Mouse (Mus musculus) Patski (cell line): Measurements from ENCODE around the gene Arhgap6. TPM values are rescaled to one million over a fixed set of nuclear protein-coding genes. Genes with fewer than 3 reads are reported as not detected.
"Not testable (repeated sequence)": the region's sequence is repeated elsewhere in the genome, so short reads cannot be mapped to it uniquely, and the experiment has no call there.

ENCODE experiments used
- ATAC-seq: fragments of 100-300 bp; one replicate; pipeline ENCODE4 v1.8.0; 2021
- CTCF ChIA-PET: fragments of 350-600 bp; sonication (Branson Sonifier 250); formaldehyde crosslinking; loops from one replicate; lab custom pipeline; 2022; ENCODE audit warnings: inconsistent platforms; lab: Charles Lee
- POLR2A ChIA-PET: fragments of 350-600 bp; sonication (Branson Sonifier 250); formaldehyde crosslinking; loops from one replicate; lab custom pipeline; 2022; ENCODE audit warnings: antibody characterized with exemption, inconsistent platforms; lab: Charles Lee
- DNase-seq: peaks from one replicate; pipeline ENCODE4 v3.0.0-alpha.2; 2011; ENCODE audit warnings: low read depth, low spot score
- H3K27me3 ChIP-seq: fragments of 371-371 bp; one replicate; pipeline ENCODE4 v1.5.1; 2021
- CTCF ChIP-seq: fragments of 100-300 bp; IDR thresholded peaks from one replicate; pipeline ENCODE4 v1.5.1; 2021
- in situ Hi-C: fragments of 300-500 bp; cut with MboI; formaldehyde crosslinking; loops from 3 replicates; pipeline ENCODE4 v1.11.1; 2018; ENCODE audit warnings: low pct_unique_long_range_greater_than_20kb, mixed read lengths
- polyA plus RNA-seq: library from polyadenylated mRNA; unstranded; gene quantifications from one replicate; pipeline ENCODE4 v1.2.3, GENCODE M21; 2021

The Arhgap6 gene
- polyA plus RNA-seq, 1 experiment from 2014 or later = 0.01 TPM

GRCm38 (mm10) chrX:169302271-169303045 is 507.6 kb downstream of the Arhgap6 start:
- no peak for DNase-seq
- CTCF ChIA-PET = interaction anchor here (1.2 kb wide), 1 partner anchor 8 kb away, joined by 4 read pairs; no protein-coding TSS in a partner anchor
- POLR2A ChIA-PET = no interaction called here
- no peak for TF ChIP-seq CTCF
- no peak for ATAC-seq
- in situ Hi-C loops = no loop called here
- peaks cover 4% of the 10 kb centered on the region for H3K27me3 ChIP-seq

- no peak for DNase-seq
- H3K27me3 ChIP-seq = no peaks in the 10 kb centered on the region
- peak; percentile 49 for TF ChIP-seq CTCF
- ChIA-PET CTCF (interaction anchor here (0.9 to 1.7 kb wide), 7 partner anchors 8 to 150 kb away, joined by 3 to 5 read pairs (median 3); no protein-coding TSS in a partner anchor), POLR2A (no interaction called here)
- no peak for ATAC-seq
- in situ Hi-C loops = no loop called here
Observed at GRCm38 (mm10) chrX:169303945-169304344, 509.0 kb downstream of the Arhgap6 start.

- H3K27me3 ChIP-seq = no peaks in the 10 kb centered on the region
- POLR2A ChIA-PET = no interaction called here
- CTCF ChIA-PET = no interaction called here
- in situ Hi-C loops = no loop called here
- TF ChIP-seq CTCF = no peak
- DNase-seq (no peak), ATAC-seq (no peak)
Observed at GRCm38 (mm10) chrX:169308559-169308958, 513.7 kb downstream of the Arhgap6 start.

GRCm38 (mm10) chrX:169319066-169319760 is 524.3 kb downstream of the Arhgap6 start:
- CTCF ChIA-PET = no interaction called here
- TF ChIP-seq CTCF = no peak
- ATAC-seq = no peak
- no peak for DNase-seq
- in situ Hi-C loops = no loop called here
- H3K27me3 ChIP-seq = no peaks in the 10 kb centered on the region
- POLR2A ChIA-PET = no interaction called here

- ChIA-PET POLR2A (no interaction called here), CTCF (no interaction called here)
- ATAC-seq (peak; percentile 100), DNase-seq (peak; percentile 49)
- no peaks in the 10 kb centered on the region for H3K27me3 ChIP-seq
- in situ Hi-C loops = loop anchor here (10.0 kb wide), 3 partner anchors 275 to 565 kb away; partner anchors contain the start of gene Mid1
- TF ChIP-seq CTCF = no peak
Observed at GRCm38 (mm10) chrX:169319945-169320667, 525.2 kb downstream of the Arhgap6 start, which contains the start of gene Hccs. Hccs (minus strand) TSS chrX:169320372.

- CTCF ChIA-PET, H3K27me3 ChIP-seq, POLR2A ChIA-PET, DNase-seq, ATAC-seq: not testable (repeated sequence)
- in situ Hi-C loops = loop anchor here (10.0 kb wide), 3 partner anchors 274 to 564 kb away; partner anchors contain the start of gene Mid1
Observed at GRCm38 (mm10) chrX:169320668-169321005, 525.7 kb downstream of the Arhgap6 start.

- no peak for ATAC-seq
- H3K27me3 ChIP-seq = no peaks in the 10 kb centered on the region
- in situ Hi-C loops = loop anchor here (10.0 kb wide), 3 partner anchors 269 to 559 kb away; partner anchors contain the start of gene Mid1
- no peak for DNase-seq
- POLR2A ChIA-PET = no interaction called here
- TF ChIP-seq CTCF = no peak
- CTCF ChIA-PET = interaction anchor here (1.0 to 1.6 kb wide), 4 partner anchors 9 to 22 kb away, joined by 3 to 5 read pairs (median 4); no protein-coding TSS in a partner anchor
Observed at GRCm38 (mm10) chrX:169325929-169326595, 531.2 kb downstream of the Arhgap6 start.

- ATAC-seq (no peak), DNase-seq (peak; percentile 34)
- ChIA-PET POLR2A (interaction anchor here (0.7 kb wide), 2 partner anchors 23 to 374 kb away, joined by 3 read pairs; no protein-coding TSS in a partner anchor), CTCF (interaction anchor here (0.7 to 1.0 kb wide), 3 partner anchors 9 to 463 kb away, joined by 3 read pairs; no protein-coding TSS in a partner anchor)
- in situ Hi-C loops = loop anchor here (5.0 kb wide), 1 partner anchor 470 kb away; no protein-coding TSS in a partner anchor
- H3K27me3 ChIP-seq = no peaks in the 10 kb centered on the region
- peak; percentile 59 for TF ChIP-seq CTCF
Observed at GRCm38 (mm10) chrX:169332264-169332663, 537.4 kb downstream of the Arhgap6 start.

- no peak for TF ChIP-seq CTCF
- ATAC-seq (no peak), DNase-seq (no peak)
- no peaks in the 10 kb centered on the region for H3K27me3 ChIP-seq
- ChIA-PET POLR2A (no interaction called here), CTCF (no interaction called here)
- in situ Hi-C loops = no loop called here
Observed at GRCm38 (mm10) chrX:169337559-169337958, 542.7 kb downstream of the Arhgap6 start.

GRCm38 (mm10) chrX:169338213-169338612 is 543.3 kb downstream of the Arhgap6 start:
- ChIA-PET POLR2A (no interaction called here), CTCF (no interaction called here)
- no peaks in the 10 kb centered on the region for H3K27me3 ChIP-seq
- ATAC-seq (no peak), DNase-seq (no peak)
- TF ChIP-seq CTCF = no peak
- in situ Hi-C loops = no loop called here

Other genes with a start within 250 kb of the Arhgap6 start
- 0.26 TPM for gene Frmpd4, start 217.9 kb upstream of the Arhgap6 start, polyA plus RNA-seq
- 68.3 TPM for gene Msl3, start 121.2 kb upstream of the Arhgap6 start, polyA plus RNA-seq